Mouse (Mus musculus) myocyte (in vitro differentiated cells): ENCODE measurements at regions not wholly inside any gene's neighbourhood (a gene's known extent, or its start where the extent isn't known, plus 50 kb on each side); places are given as distances from the start of the nearest gene placed in this dataset.

Experiments
- H3K27me3 ChIP-seq: one replicate; pipeline ENCODE4 v1.6.1; 2011; ENCODE audit not compliant: control insufficient read depth, insufficient read depth, insufficient read length
- H3K36me3 ChIP-seq: one replicate; pipeline ENCODE4 v1.6.1; 2011; ENCODE audit not compliant: control insufficient read depth, insufficient read depth
- H3K4me2 ChIP-seq: one replicate; pipeline ENCODE4 v1.6.1; 2011; ENCODE audit warnings: low read depth, control low read depth
- H3K4me3 ChIP-seq: one replicate; pipeline ENCODE4 v1.5.1; 2011; ENCODE audit warnings: mild to moderate bottlenecking, control low read depth, moderate library complexity
- H3K79me2 ChIP-seq: one replicate; pipeline ENCODE4 v1.6.1; 2011; ENCODE audit not compliant: control insufficient read depth, insufficient read depth
- H3ac ChIP-seq: one replicate; pipeline ENCODE4 v1.6.1; 2011; ENCODE audit not compliant: control insufficient read depth, insufficient read length
- CEBPB ChIP-seq: IDR thresholded peaks from 2 replicates; pipeline ENCODE4 v1.6.1; 2011; ENCODE audit warnings: mild to moderate bottlenecking, moderate library complexity; ENCODE audit not compliant: poor library complexity, insufficient read depth, severe bottlenecking
- E2F4 ChIP-seq: IDR thresholded peaks from one replicate; pipeline ENCODE4 v1.6.1; 2011; ENCODE audit warnings: mild to moderate bottlenecking, control low read depth, moderate library complexity; ENCODE audit not compliant: insufficient read depth
- MAX ChIP-seq: IDR thresholded peaks from one replicate; pipeline ENCODE4 v1.6.1; 2011; ENCODE audit warnings: low read depth, mild to moderate bottlenecking, control low read depth
- MYOD1 ChIP-seq, 3 experiments: IDR thresholded peaks; one replicate each; pipeline ENCODE4 v1.6.1; 2011; ENCODE audit warnings: control low read depth in 2 of 3, low read depth in 2 of 3, mild to moderate bottlenecking in 2 of 3, moderate library complexity in 1 of 3; ENCODE audit not compliant: insufficient read length in 2 of 3, control insufficient read depth in 1 of 3
- MYOG ChIP-seq, 3 experiments: IDR thresholded peaks; one replicate each; pipeline ENCODE4 v1.6.1; 2011; ENCODE audit warnings: control low read depth in 2 of 3, low read depth in 2 of 3, mild to moderate bottlenecking in 2 of 3; ENCODE audit not compliant: insufficient read length in 2 of 3, control insufficient read depth in 1 of 3, insufficient read depth in 1 of 3
- POLR2A ChIP-seq: IDR thresholded peaks from one replicate; pipeline ENCODE4 v1.6.1; 2011; ENCODE audit warnings: low read depth, mild to moderate bottlenecking, control low read depth, moderate library complexity; ENCODE audit not compliant: insufficient read length
- POLR2AphosphoS2 ChIP-seq: IDR thresholded peaks from one replicate; pipeline ENCODE4 v1.6.1; 2011; ENCODE audit warnings: low read depth, control low read depth; ENCODE audit not compliant: insufficient read length
- REST ChIP-seq: IDR thresholded peaks from one replicate; pipeline ENCODE4 v1.6.1; 2011; ENCODE audit warnings: mild to moderate bottlenecking, control low read depth, moderate library complexity; ENCODE audit not compliant: insufficient read depth, insufficient read length
- SRF ChIP-seq: IDR thresholded peaks from one replicate; pipeline ENCODE4 v1.6.1; 2011; ENCODE audit warnings: low read depth; ENCODE audit not compliant: control insufficient read depth, insufficient read length
- TCF12 ChIP-seq: IDR thresholded peaks from one replicate; pipeline ENCODE4 v1.6.1; 2011; ENCODE audit warnings: mild to moderate bottlenecking, control low read depth; ENCODE audit not compliant: poor library complexity, insufficient read depth, severe bottlenecking
- TCF3 ChIP-seq: IDR thresholded peaks from one replicate; pipeline ENCODE4 v1.6.1; 2011; ENCODE audit warnings: low read depth, control low read depth; ENCODE audit not compliant: insufficient read length
- USF1 ChIP-seq: IDR thresholded peaks from one replicate; pipeline ENCODE4 v1.6.1; 2011; ENCODE audit warnings: low read depth, mild to moderate bottlenecking, control low read depth, moderate library complexity

GRCm38 (mm10) chr5:133542217-133542616 lies 557.3 kb upstream of the Castor2 start:
- no peak overlapping the region for H3K4me2 ChIP-seq
- H3K36me3 ChIP-seq = no peaks in the 10 kb centered on the region
- H3K79me2 ChIP-seq = no peaks in the 10 kb centered on the region
- H3K27me3 ChIP-seq = no peaks in the 10 kb centered on the region
- H3K4me3 ChIP-seq = no peak overlapping the region
- no peak overlapping the region for H3ac ChIP-seq
- no peak for TF ChIP-seq TCF3
- no peak for TF ChIP-seq POLR2A
- TF ChIP-seq MYOG (IDR thresholded peaks at IDR 0.05; ENCODE audit: control insufficient read depth in 1 of 3, insufficient read depth in 1 of 3, insufficient read length in 2 of 3, low read depth in 2 of 3) = no peak
- no peak for TF ChIP-seq MYOD1 (IDR thresholded peaks at IDR 0.05; ENCODE audit: control insufficient read depth in 1 of 3, insufficient read length in 2 of 3, low read depth in 2 of 3)
- TF ChIP-seq CEBPB = no peak

GRCm38 (mm10) chr5:133532678-133533077 lies 566.8 kb upstream of the Castor2 start:
- H3K36me3 ChIP-seq = no peaks in the 10 kb centered on the region
- H3ac ChIP-seq = no peak overlapping the region
- TF ChIP-seq TCF12 (no peak), MYOD1 (IDR thresholded peaks at IDR 0.05; ENCODE audit: control insufficient read depth in 1 of 3, insufficient read length in 2 of 3, low read depth in 2 of 3) (no peak), POLR2A (no peak), E2F4 (no peak), TCF3 (no peak), CEBPB (no peak), USF1 (no peak), REST (no peak), POLR2AphosphoS2 (no peak), SRF (no peak), MAX (no peak)
- H3K4me2 ChIP-seq = no peak overlapping the region
- no peaks in the 10 kb centered on the region for H3K79me2 ChIP-seq
- H3K27me3 ChIP-seq = no peaks in the 10 kb centered on the region
- H3K4me3 ChIP-seq = no peak overlapping the region

- no peak for TF ChIP-seq POLR2A
- TF ChIP-seq SRF = no peak
- TF ChIP-seq MAX = no peak
- no peak for TF ChIP-seq MYOD1 (IDR thresholded peaks at IDR 0.05; ENCODE audit: control insufficient read depth in 1 of 3, insufficient read length in 2 of 3, low read depth in 2 of 3)
- no peak for TF ChIP-seq MYOG (IDR thresholded peaks at IDR 0.05; ENCODE audit: control insufficient read depth in 1 of 3, insufficient read depth in 1 of 3, insufficient read length in 2 of 3, low read depth in 2 of 3)
- TF ChIP-seq POLR2AphosphoS2 = no peak
- TF ChIP-seq TCF12 = no peak
- TF ChIP-seq TCF3 = no peak
- no peak for TF ChIP-seq USF1
Measured at GRCm38 (mm10) chr5:133505661-133506060, 593.9 kb upstream of the Castor2 start.

GRCm38 (mm10) chr5:133487806-133488290 lies 611.7 kb upstream of the Castor2 start:
- H3K4me2 ChIP-seq = no peak overlapping the region
- H3K4me3 ChIP-seq = no peak overlapping the region

More at GRCm38 (mm10) chr5:133505661-133506060, 593.9 kb upstream of the Castor2 start:
- Histone ChIP-seq H3K27me3 (no peaks in the 10 kb centered on the region), H3K4me2 (no peak overlapping the region), H3K36me3 (no peaks in the 10 kb centered on the region), H3K4me3 (no peak overlapping the region), H3K79me2 (no peaks in the 10 kb centered on the region), H3ac (no peak overlapping the region)

GRCm38 (mm10) chr5:133482291-133483086 lies 617.0 kb upstream of the Castor2 start:
- TF ChIP-seq TCF12 (no peak), POLR2AphosphoS2 (no peak), MYOD1 (IDR thresholded peaks at IDR 0.05; ENCODE audit: control insufficient read depth in 1 of 3, insufficient read length in 2 of 3, low read depth in 2 of 3) (no peak), MAX (no peak), POLR2A (no peak), MYOG (IDR thresholded peaks at IDR 0.05; ENCODE audit: control insufficient read depth in 1 of 3, insufficient read depth in 1 of 3, insufficient read length in 2 of 3, low read depth in 2 of 3) (no peak), E2F4 (no peak), SRF (no peak), CEBPB (no peak), TCF3 (no peak), USF1 (no peak), REST (no peak)
- Histone ChIP-seq H3ac (no peak overlapping the region), H3K4me3 (no peak overlapping the region), H3K4me2 (no peak overlapping the region), H3K27me3 (no peaks in the 10 kb centered on the region), H3K79me2 (no peaks in the 10 kb centered on the region), H3K36me3 (no peaks in the 10 kb centered on the region)

More at GRCm38 (mm10) chr5:133487806-133488290, 611.7 kb upstream of the Castor2 start:
- no peak overlapping the region for H3ac ChIP-seq
- TF ChIP-seq MYOD1 (IDR thresholded peaks at IDR 0.05; ENCODE audit: control insufficient read depth in 1 of 3, insufficient read length in 2 of 3, low read depth in 2 of 3) (no peak), TCF3 (no peak), POLR2AphosphoS2 (no peak)
- H3K79me2 ChIP-seq = no peaks in the 10 kb centered on the region
- no peaks in the 10 kb centered on the region for H3K27me3 ChIP-seq
- H3K36me3 ChIP-seq = no peaks in the 10 kb centered on the region
